Mouse (Mus musculus): ENCODE data around the gene Prmt3. TPM values are rescaled to one million over a fixed set of nuclear protein-coding genes. Genes with fewer than 3 reads are reported as not detected.
A peak's percentile ranks its signal among the peaks of the same experiment; 100 is the strongest.

The Prmt3 gene
- polyA plus RNA-seq, 1 experiment from 2014 or later: 60.8 TPM

DNA sequence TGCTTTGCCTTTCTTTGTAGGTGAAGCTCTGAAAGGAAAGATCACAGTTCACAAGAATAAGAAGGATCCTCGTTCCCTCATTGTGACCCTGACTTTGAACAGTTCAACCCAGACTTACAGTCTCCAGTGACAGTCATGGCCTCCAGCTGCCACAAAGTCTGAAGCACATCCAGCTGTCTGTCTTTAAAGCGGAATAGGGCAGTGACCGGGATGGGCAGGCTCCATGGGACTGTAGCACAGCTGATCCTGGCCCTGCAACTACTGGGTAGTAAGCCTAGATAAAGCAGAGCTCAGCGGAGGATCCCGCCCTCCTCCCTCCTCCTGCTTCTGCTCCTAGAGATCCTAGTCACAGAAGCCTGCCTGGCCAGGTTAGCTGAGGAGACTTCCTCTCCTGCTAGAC lies 79.2 kb downstream of the Prmt3 start:
- H3K4me1 ChIP-seq (ENCODE audit: control insufficient read depth, insufficient read depth, low read length): no peaks in the 10 kb centered on the region
- H3K9ac ChIP-seq (replicated peaks; ENCODE audit: low read length): no peak overlapping the region
- DNase-seq: no peak
- no peaks in the 10 kb centered on the region for H3K9me3 ChIP-seq (ENCODE audit: control insufficient read depth, low read length)
- H3K36me3 ChIP-seq (ENCODE audit: control insufficient read depth, insufficient read depth, low read length): peaks cover 15% of the 10 kb centered on the region
- no peak overlapping the region for H3K4me2 ChIP-seq (ENCODE audit: low read length)
- no peaks in the 10 kb centered on the region for H3K27me3 ChIP-seq (ENCODE audit: control insufficient read depth, insufficient read depth, low read length)
- H3K4me3 ChIP-seq (replicated peaks; ENCODE audit: low read depth, low read length): no peak overlapping the region
- no peak overlapping the region for H3K27ac ChIP-seq (replicated peaks; ENCODE audit: low read depth, low read length)
- WGBS: 87% methylated on average over 5 of the region's 5 CpGs
- ATAC-seq (ENCODE audit: low FRiP score, low TSS enrichment): no peak

DNA sequence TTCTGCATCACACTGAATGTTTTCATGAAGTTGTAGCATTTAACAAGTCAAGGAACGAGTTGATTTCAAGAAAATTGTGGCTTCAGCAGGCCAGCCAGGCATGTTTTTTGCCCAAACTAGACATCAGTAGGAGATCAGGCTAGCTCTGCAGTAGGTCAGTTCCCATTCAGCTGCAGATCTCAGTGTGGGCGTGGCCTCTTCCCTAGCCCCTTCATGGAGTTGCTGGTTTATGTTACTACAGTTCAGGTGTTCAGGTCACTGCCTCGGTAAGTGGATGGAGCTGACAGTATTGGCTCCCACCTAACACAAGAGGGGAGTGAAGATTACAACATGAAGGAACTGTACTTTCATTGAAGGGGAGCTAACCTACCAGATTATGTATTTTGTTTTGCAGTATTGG lies 80.1 kb downstream of the Prmt3 start:
- Histone ChIP-seq H3K36me3 (ENCODE audit: control insufficient read depth, insufficient read depth, low read length) (peaks cover 15% of the 10 kb centered on the region), H3K9me3 (ENCODE audit: control insufficient read depth, low read length) (no peaks in the 10 kb centered on the region), H3K9ac (replicated peaks; ENCODE audit: low read length) (no peak overlapping the region), H3K27me3 (ENCODE audit: control insufficient read depth, insufficient read depth, low read length) (no peaks in the 10 kb centered on the region), H3K4me1 (ENCODE audit: control insufficient read depth, insufficient read depth, low read length) (no peaks in the 10 kb centered on the region), H3K27ac (replicated peaks; ENCODE audit: low read depth, low read length) (no peak overlapping the region), H3K4me2 (ENCODE audit: low read length) (no peak overlapping the region), H3K4me3 (replicated peaks; ENCODE audit: low read depth, low read length) (no peak overlapping the region)
- DNase-seq (no peak), ATAC-seq (ENCODE audit: low FRiP score, low TSS enrichment) (no peak)
- 84% methylated on average over 3 of the region's 3 CpGs for WGBS

DNA sequence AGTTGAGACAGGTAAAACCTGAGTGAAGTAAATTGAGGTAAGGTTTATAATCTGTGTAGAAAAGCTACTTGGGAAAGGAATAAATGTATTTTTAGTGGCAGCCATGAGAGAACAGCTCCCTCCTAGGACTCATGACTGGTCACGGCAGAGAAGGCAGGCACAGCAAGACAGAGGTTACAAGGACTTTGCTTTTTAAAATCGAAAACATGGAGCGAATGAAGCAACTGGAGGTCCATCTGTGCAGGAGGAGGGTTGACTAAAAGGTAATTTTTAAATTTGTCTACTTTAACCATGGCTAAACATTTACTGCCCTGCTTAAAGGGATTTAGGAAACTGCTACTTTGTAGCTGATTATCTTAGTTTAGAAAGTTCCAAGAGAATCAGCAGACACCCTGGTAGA lies 81.7 kb downstream of the Prmt3 start:
- Histone ChIP-seq H3K4me2 (ENCODE audit: low read length) (no peak overlapping the region), H3K27ac (replicated peaks; ENCODE audit: low read depth, low read length) (no peak overlapping the region), H3K9me3 (ENCODE audit: control insufficient read depth, low read length) (no peaks in the 10 kb centered on the region), H3K27me3 (ENCODE audit: control insufficient read depth, insufficient read depth, low read length) (no peaks in the 10 kb centered on the region), H3K9ac (replicated peaks; ENCODE audit: low read length) (no peak overlapping the region), H3K36me3 (ENCODE audit: control insufficient read depth, insufficient read depth, low read length) (peaks cover 15% of the 10 kb centered on the region), H3K4me1 (ENCODE audit: control insufficient read depth, insufficient read depth, low read length) (no peaks in the 10 kb centered on the region), H3K4me3 (replicated peaks; ENCODE audit: low read depth, low read length) (no peak overlapping the region)
- DNase-seq (no peak), ATAC-seq (ENCODE audit: low FRiP score, low TSS enrichment) (no peak)
- 97% methylated on average over 3 of the region's 3 CpGs for WGBS

DNA sequence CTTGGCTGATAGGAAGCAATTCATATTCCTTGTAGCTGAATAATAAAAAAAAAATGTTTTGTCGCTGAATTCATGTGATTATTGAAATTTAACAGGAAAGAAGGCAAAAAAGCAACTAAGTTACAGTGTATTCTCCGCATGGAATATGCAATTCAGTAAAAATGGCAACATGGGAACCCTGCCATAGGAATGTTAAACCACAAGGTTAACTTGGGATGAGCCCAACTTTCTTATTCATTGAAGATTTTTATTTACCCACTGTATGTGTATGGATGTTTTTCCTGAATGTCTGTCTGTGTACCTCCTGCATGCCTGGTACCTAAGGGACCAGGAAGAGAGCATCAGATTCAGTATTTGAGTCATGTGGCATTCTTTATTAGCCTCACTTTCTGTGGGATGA lies 83.0 kb downstream of the Prmt3 start:
- Histone ChIP-seq H3K27ac (replicated peaks; ENCODE audit: low read depth, low read length) (no peak overlapping the region), H3K9me3 (ENCODE audit: control insufficient read depth, low read length) (no peaks in the 10 kb centered on the region), H3K4me1 (ENCODE audit: control insufficient read depth, insufficient read depth, low read length) (no peaks in the 10 kb centered on the region), H3K36me3 (ENCODE audit: control insufficient read depth, insufficient read depth, low read length) (peaks cover 15% of the 10 kb centered on the region), H3K9ac (replicated peaks; ENCODE audit: low read length) (no peak overlapping the region), H3K4me3 (replicated peaks; ENCODE audit: low read depth, low read length) (no peak overlapping the region), H3K27me3 (ENCODE audit: control insufficient read depth, insufficient read depth, low read length) (no peaks in the 10 kb centered on the region), H3K4me2 (ENCODE audit: low read length) (no peak overlapping the region)
- no peak for DNase-seq
- no peak for ATAC-seq (ENCODE audit: low FRiP score, low TSS enrichment)
- 97% methylated on average over 2 of the region's 2 CpGs for WGBS

- Histone ChIP-seq H3K27me3 (ENCODE audit: control insufficient read depth, insufficient read depth, low read length) (no peaks in the 10 kb centered on the region), H3K36me3 (ENCODE audit: control insufficient read depth, insufficient read depth, low read length) (peaks cover 2% of the 10 kb centered on the region), H3K27ac (replicated peaks; ENCODE audit: low read depth, low read length) (no peak overlapping the region), H3K9ac (replicated peaks; ENCODE audit: low read length) (no peak overlapping the region), H3K4me3 (replicated peaks; ENCODE audit: low read depth, low read length) (no peak overlapping the region), H3K4me2 (ENCODE audit: low read length) (no peak overlapping the region), H3K9me3 (ENCODE audit: control insufficient read depth, low read length) (no peaks in the 10 kb centered on the region), H3K4me1 (ENCODE audit: control insufficient read depth, insufficient read depth, low read length) (no peaks in the 10 kb centered on the region)
- WGBS: 37% methylated on average over 3 of the region's 3 CpGs
- DNase-seq: peak; percentile 33
- peak; percentile 46; the same call in 1 of the 2 replicates for ATAC-seq (ENCODE audit: low FRiP score, low TSS enrichment)
These were observed 85.6 kb downstream of the Prmt3 start for GRCm38 (mm10) chr7:49863753-49864152.

GRCm38 (mm10) chr7:49869656-49870055 lies 91.5 kb downstream of the Prmt3 start:
- Histone ChIP-seq H3K9ac (replicated peaks; ENCODE audit: low read length) (no peak overlapping the region), H3K27me3 (ENCODE audit: control insufficient read depth, insufficient read depth, low read length) (no peaks in the 10 kb centered on the region), H3K9me3 (ENCODE audit: control insufficient read depth, low read length) (no peaks in the 10 kb centered on the region), H3K4me3 (replicated peaks; ENCODE audit: low read depth, low read length) (no peak overlapping the region), H3K4me2 (ENCODE audit: low read length) (no peak overlapping the region), H3K4me1 (ENCODE audit: control insufficient read depth, insufficient read depth, low read length) (no peaks in the 10 kb centered on the region), H3K36me3 (ENCODE audit: control insufficient read depth, insufficient read depth, low read length) (no peaks in the 10 kb centered on the region), H3K27ac (replicated peaks; ENCODE audit: low read depth, low read length) (no peak overlapping the region)
- DNase-seq (no peak), ATAC-seq (ENCODE audit: low FRiP score, low TSS enrichment) (no peak)
- 89% methylated on average over 5 of the region's 5 CpGs for WGBS

- H3K27ac ChIP-seq (replicated peaks; ENCODE audit: low read depth, low read length): no peak overlapping the region; the same call in 1 of the 2 replicates
- DNase-seq (peak; percentile 53), ATAC-seq (ENCODE audit: low FRiP score, low TSS enrichment) (no peak)
- H3K4me3 ChIP-seq (replicated peaks; ENCODE audit: low read depth, low read length): no peak overlapping the region
- no peaks in the 10 kb centered on the region for H3K36me3 ChIP-seq (ENCODE audit: control insufficient read depth, insufficient read depth, low read length)
- no peaks in the 10 kb centered on the region for H3K27me3 ChIP-seq (ENCODE audit: control insufficient read depth, insufficient read depth, low read length)
- H3K4me1 ChIP-seq (ENCODE audit: control insufficient read depth, insufficient read depth, low read length): no peaks in the 10 kb centered on the region
- no peak overlapping the region for H3K4me2 ChIP-seq (ENCODE audit: low read length)
- no peak overlapping the region for H3K9ac ChIP-seq (replicated peaks; ENCODE audit: low read length)
- no peaks in the 10 kb centered on the region for H3K9me3 ChIP-seq (ENCODE audit: control insufficient read depth, low read length)
- 70% methylated on average over 3 of the region's 3 CpGs for WGBS
These were observed 92.1 kb downstream of the Prmt3 start for GRCm38 (mm10) chr7:49870276-49870675.

DNA sequence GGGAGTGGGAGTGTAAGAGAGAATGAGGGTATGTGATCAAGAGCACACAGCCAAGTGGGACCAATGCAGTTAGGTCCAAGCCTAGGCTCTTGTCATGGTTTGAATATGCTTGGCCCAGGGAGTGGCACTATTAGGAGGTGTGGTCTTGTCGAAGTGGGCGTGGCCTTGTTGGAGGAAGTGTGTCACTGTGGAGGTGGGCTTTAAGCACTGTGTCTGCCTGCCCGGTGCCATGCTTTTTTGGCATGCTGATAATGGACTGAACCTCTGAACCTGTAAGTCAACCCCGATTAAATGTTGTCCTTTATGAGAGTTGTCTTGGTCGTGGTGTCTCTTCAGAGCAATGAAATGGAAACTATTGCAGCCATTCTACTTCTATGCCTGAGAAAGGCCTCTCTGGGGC lies 99.2 kb downstream of the Prmt3 start:
- Histone ChIP-seq H3K4me3 (replicated peaks; ENCODE audit: low read depth, low read length) (no peak overlapping the region), H3K9ac (replicated peaks; ENCODE audit: low read length) (no peak overlapping the region), H3K4me1 (ENCODE audit: control insufficient read depth, insufficient read depth, low read length) (peaks cover 14% of the 10 kb centered on the region), H3K9me3 (ENCODE audit: control insufficient read depth, low read length) (no peaks in the 10 kb centered on the region), H3K27me3 (ENCODE audit: control insufficient read depth, insufficient read depth, low read length) (no peaks in the 10 kb centered on the region), H3K4me2 (ENCODE audit: low read length) (no peak overlapping the region), H3K36me3 (ENCODE audit: control insufficient read depth, insufficient read depth, low read length) (no peaks in the 10 kb centered on the region), H3K27ac (replicated peaks; ENCODE audit: low read depth, low read length) (no peak overlapping the region)
- WGBS: 89% methylated on average over 5 of the region's 5 CpGs
- no peak for DNase-seq
- no peak for ATAC-seq (ENCODE audit: low FRiP score, low TSS enrichment)

- no peaks in the 10 kb centered on the region for H3K36me3 ChIP-seq (ENCODE audit: control insufficient read depth, insufficient read depth, low read length)
- 0 out of 2 replicates have a peak overlapping the region, but pooled peaks have one; percentile 23 for H3K9ac ChIP-seq (replicated peaks; ENCODE audit: low read length)
- ATAC-seq (ENCODE audit: low FRiP score, low TSS enrichment): peak; percentile 24; the same call in 1 of the 2 replicates
- peaks cover 23% of the 10 kb centered on the region for H3K4me1 ChIP-seq (ENCODE audit: control insufficient read depth, insufficient read depth, low read length)
- H3K27ac ChIP-seq (replicated peaks; ENCODE audit: low read depth, low read length): 0 out of 2 replicates have a peak overlapping the region, but pooled peaks have one; percentile 37
- H3K4me3 ChIP-seq (replicated peaks; ENCODE audit: low read depth, low read length): 0 out of 2 replicates have a peak overlapping the region, but pooled peaks have one; percentile 2
- H3K4me2 ChIP-seq (ENCODE audit: low read length): peak overlapping the region; percentile 41
- peak; percentile 72 for DNase-seq
- H3K9me3 ChIP-seq (ENCODE audit: control insufficient read depth, low read length): no peaks in the 10 kb centered on the region
- WGBS: 17% methylated on average over 13 of the region's 13 CpGs
- H3K27me3 ChIP-seq (ENCODE audit: control insufficient read depth, insufficient read depth, low read length): no peaks in the 10 kb centered on the region
These were observed 100.9 kb downstream of the Prmt3 start for GRCm38 (mm10) chr7:49879051-49879450.

Measured in midbrain, embryonic 14.5 days (tissue).